Mouse (Mus musculus): Measurements from ENCODE around the gene Arhgef28.

DNA sequence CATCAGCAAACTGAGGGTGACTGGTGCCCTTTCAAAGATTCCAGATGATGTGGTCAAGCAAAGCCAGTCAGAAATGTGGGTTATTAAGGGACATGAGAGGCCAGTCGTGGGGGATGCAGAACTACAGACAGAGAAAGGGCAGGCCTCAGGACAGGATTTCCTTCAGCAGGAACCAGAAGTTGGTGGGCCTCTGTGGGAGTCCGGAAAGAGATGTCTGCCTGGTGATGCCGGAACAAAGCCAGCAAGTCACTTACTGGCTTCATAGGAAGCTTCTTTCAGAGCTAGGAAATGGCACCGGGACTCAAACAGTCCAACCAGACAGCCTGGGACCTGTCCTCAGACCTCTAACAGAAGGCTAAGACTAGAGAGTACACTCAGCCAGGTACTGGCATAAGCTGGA, 67.5 kb downstream of the Arhgef28 start:
- TF ChIP-seq CTCF (IDR thresholded peaks at IDR 0.05; ENCODE audit: insufficient read depth, low read depth, low read length) (no peak), POLR2A (IDR thresholded peaks at IDR 0.05; ENCODE audit: insufficient read depth, low read depth, low read length) (no peak)
